Mouse (Mus musculus) stomach, embryonic 14.5 days (tissue): ENCODE data around the gene Mthfr. TPM values are rescaled to one million over a fixed set of nuclear protein-coding genes. Genes with fewer than 3 reads are reported as not detected.

Experiments used
- ATAC-seq: fragments of 200-750 bp; cut with Nextera tagmentation; 2 replicates; pipeline ENCODE4 v1.8.0; 2017; ENCODE audit warnings: low read depth, moderate TSS enrichment; ENCODE audit not compliant: insufficient number of reproducible peaks, insufficient read depth, low FRiP score
- H3K27ac ChIP-seq: fragments of 300-500 bp; sonication (generic); 2 replicates; pipeline ENCODE4 v1.5.1; 2014; ENCODE audit warnings: mild to moderate bottlenecking, low read length, moderate library complexity, mixed read lengths
- H3K27me3 ChIP-seq: fragments of 300-500 bp; sonication (generic); 2 replicates; pipeline ENCODE4 v1.6.1; 2014; ENCODE audit warnings: low read length, control low read depth, mixed read lengths; ENCODE audit not compliant: control insufficient read depth, insufficient read depth
- H3K36me3 ChIP-seq: fragments of 300-500 bp; sonication (generic); 2 replicates; pipeline ENCODE4 v1.6.1; 2014; ENCODE audit warnings: mild to moderate bottlenecking, control low read depth, low read length, moderate library complexity, mixed read lengths; ENCODE audit not compliant: control insufficient read depth, insufficient read depth
- H3K4me1 ChIP-seq: fragments of 300-500 bp; sonication (generic); 2 replicates; pipeline ENCODE4 v1.6.1; 2014; ENCODE audit warnings: low read length, control low read depth, mixed read lengths; ENCODE audit not compliant: control insufficient read depth, insufficient read depth
- H3K4me2 ChIP-seq: fragments of 300-500 bp; sonication (generic); replicated peaks from 2 replicates; pipeline ENCODE4 v1.6.1; 2014; ENCODE audit warnings: low read depth, low read length, control low read depth
- H3K4me3 ChIP-seq: fragments of 300-500 bp; sonication (generic); 2 replicates; pipeline ENCODE4 v1.5.1; 2014; ENCODE audit warnings: low read depth, low read length, control low read depth
- H3K9ac ChIP-seq: fragments of 300-500 bp; sonication (generic); replicated peaks from 2 replicates; pipeline ENCODE4 v1.6.1; 2014; ENCODE audit warnings: low read depth, mild to moderate bottlenecking, control low read depth, low read length, moderate library complexity, mixed read lengths
- H3K9me3 ChIP-seq: fragments of 300-500 bp; sonication (generic); 2 replicates; pipeline ENCODE4 v1.6.1; 2016; ENCODE audit warnings: low read depth, low read length, control low read depth; ENCODE audit not compliant: control insufficient read depth
- WGBS: fragments of 180-500 bp; shearing (Covaris S2); extraction: QIAGEN DNeasy Blood & Tissue Kit; methylation state at CpG from one replicate; pipeline ENCODE4 v1.1.7; 2014; 5-methylcytosine and 5-hydroxymethylcytosine counted together
- polyA plus RNA-seq: library from polyadenylated mRNA; unstranded; fragments of >200 nt; fragmentation: Nextera tagmentation; extraction: Ambion mirVana; gene quantifications from 2 replicates; pipeline ENCODE4 v1.2.1, GENCODE M21; 2014

The Mthfr gene
- polyA plus RNA-seq, 1 experiment from 2014 or later, result 18.0 TPM

DNA sequence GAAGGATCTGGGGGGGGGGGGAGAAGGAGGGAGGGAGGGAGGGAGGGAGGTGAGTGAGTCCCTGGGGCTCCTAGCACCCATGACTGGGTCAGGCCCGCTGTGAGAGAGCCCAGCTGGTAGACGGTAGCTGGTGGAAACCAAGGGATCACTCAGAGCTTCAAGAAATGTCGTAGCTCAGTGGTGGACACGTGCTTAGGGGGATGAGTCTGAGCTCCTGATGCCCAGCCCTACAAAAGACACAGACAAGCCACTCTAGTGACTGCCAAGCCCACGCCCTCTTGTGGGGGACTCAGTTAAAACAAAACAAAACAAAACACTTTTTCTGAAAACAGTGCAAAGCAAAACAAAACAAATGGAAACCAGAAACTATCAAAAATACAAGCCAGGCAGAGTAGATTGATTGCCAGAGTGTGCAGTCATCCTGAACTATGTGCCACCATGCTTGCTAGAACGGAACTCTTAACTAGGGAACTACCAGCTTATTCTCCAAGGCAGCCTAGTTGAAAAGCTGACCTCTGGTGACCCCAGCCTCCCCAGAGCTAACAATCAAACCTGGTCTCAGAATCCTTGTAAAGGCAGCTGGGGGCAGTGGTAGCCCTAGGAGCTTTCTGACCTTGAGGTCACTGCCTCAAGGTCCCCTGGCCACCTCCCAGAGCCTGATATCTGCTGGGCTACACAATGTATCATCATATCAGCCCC, 27.0 kb downstream of the Mthfr start:
- Histone ChIP-seq H3K4me1 (no peaks in the 10 kb centered on the region), H3K4me3 (no peak overlapping the region), H3K9ac (no peak overlapping the region), H3K9me3 (no peaks in the 10 kb centered on the region), H3K27ac (no peak overlapping the region), H3K4me2 (no peak overlapping the region), H3K27me3 (no peaks in the 10 kb centered on the region), H3K36me3 (no peaks in the 10 kb centered on the region)
- WGBS, result 53% methylated on average over 6 of the region's 6 CpGs
- no peak for ATAC-seq

DNA sequence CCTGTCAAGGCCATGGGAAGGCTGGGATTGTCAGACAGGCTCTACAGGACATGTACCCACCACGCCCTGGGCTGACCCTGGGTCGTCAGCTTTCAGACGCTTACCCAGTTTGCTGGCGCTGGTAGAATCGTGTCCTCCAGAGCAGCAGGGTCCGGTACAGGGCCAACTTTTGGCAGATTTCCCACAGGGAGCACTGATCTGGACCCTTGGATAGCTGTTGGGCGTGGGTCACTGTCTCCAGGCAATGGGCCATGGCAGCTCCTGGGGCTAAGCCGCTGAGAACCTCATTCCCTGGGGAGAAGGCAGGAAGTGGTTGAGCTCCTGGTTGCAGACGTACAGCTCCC, 27.5 kb downstream of the Mthfr start:
- Histone ChIP-seq H3K27me3 (no peaks in the 10 kb centered on the region), H3K27ac (no peak overlapping the region), H3K4me1 (no peaks in the 10 kb centered on the region), H3K4me3 (no peak overlapping the region), H3K36me3 (no peaks in the 10 kb centered on the region), H3K9ac (no peak overlapping the region), H3K9me3 (no peaks in the 10 kb centered on the region), H3K4me2 (no peak overlapping the region)
- ATAC-seq, result no peak
- 72% methylated on average over 9 of the region's 9 CpGs for WGBS

DNA sequence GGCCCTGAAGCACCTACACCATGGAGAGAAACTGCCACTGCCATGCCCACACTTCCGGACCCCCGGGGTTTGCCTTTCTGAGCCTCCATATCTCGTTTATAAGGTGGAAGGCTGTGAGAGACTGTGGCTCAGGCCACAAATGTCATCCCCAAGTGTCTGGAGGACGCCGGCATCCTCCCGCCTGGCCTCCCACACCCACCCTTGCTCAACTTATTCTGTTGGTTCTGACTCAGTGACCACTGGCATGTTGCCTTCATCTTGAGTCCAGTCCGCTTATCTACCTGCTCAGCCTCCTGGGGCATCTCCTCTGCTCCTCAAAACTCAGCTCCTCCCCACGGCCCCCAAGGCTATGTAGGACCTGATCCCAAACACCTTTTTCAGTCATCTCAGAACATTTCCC, 28.5 kb downstream of the Mthfr start:
- 82% methylated on average over 8 of the region's 8 CpGs for WGBS

DNA sequence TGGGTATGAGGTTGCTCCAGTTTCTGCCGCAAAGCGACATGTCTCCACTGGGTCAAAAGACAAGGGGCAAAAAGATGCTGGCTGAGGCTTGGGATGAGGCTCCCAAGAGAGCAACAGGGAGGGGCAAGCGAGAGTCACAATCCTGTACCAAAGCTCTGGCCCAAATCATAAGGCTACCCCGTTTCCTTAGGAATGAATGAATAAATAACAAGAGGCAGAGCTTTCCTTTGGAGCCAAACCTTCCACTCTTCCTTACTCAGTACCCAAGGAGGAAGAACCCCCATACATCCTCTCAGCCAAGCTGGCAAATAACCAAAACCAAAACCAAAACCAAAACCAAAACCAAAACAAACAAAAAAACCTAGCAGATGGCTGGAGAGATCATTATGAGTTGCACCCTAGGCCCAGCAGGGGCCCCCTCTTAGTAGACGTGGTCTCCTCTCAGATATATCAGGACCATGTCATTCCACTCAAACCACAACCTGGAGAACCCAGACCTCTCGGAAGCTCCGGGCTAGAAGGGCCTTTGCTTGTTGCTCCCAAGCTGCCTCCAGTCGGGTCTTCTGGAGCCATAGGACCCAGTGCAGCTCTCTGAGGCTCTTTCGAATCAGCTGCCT, 30.8 kb downstream of the Mthfr start:
- 80% methylated on average over 9 of the region's 9 CpGs for WGBS
- Histone ChIP-seq H3K36me3 (no peaks in the 10 kb centered on the region), H3K4me1 (no peaks in the 10 kb centered on the region), H3K9ac (no peak overlapping the region), H3K9me3 (no peaks in the 10 kb centered on the region), H3K4me2 (no peak overlapping the region), H3K27ac (no peak overlapping the region), H3K4me3 (no peak overlapping the region), H3K27me3 (no peaks in the 10 kb centered on the region)
- ATAC-seq, result no peak

More for the DNA sequence above, 28.5 kb downstream of the Mthfr start:
- Histone ChIP-seq H3K36me3 (no peaks in the 10 kb centered on the region), H3K4me2 (no peak overlapping the region), H3K9me3 (no peaks in the 10 kb centered on the region), H3K9ac (no peak overlapping the region), H3K4me1 (no peaks in the 10 kb centered on the region), H3K27me3 (no peaks in the 10 kb centered on the region), H3K4me3 (no peak overlapping the region), H3K27ac (no peak overlapping the region)
- no peak for ATAC-seq

DNA sequence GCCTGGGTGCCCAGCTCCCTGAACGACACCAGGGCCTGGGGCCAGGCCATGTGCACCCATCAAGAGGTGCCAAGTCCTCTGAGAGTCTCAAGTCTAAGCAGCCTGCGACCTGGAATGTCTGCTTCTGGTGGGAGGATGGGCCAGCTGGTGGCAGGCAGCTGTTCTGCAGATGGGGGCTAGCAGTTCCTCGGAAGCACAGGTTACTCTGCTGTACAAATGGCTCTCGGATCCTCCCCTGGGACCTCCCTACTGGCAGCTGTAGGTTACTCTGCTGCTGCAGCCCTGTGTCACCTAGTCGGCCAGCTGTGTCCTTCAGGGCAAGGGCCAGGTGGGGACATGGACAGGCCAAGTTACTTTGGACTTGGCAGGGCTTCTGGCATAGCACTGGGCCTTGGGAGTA, 32.6 kb downstream of the Mthfr start:
- no peak overlapping the region for H3K9ac ChIP-seq
- 56% methylated on average over 5 of the region's 5 CpGs for WGBS
- H3K4me2 ChIP-seq, result no peak overlapping the region
- no peak for ATAC-seq
- no peak overlapping the region for H3K27ac ChIP-seq
- no peaks in the 10 kb centered on the region for H3K36me3 ChIP-seq
- H3K4me1 ChIP-seq, result no peaks in the 10 kb centered on the region
- H3K9me3 ChIP-seq, result no peaks in the 10 kb centered on the region
- no peak overlapping the region for H3K4me3 ChIP-seq
- H3K27me3 ChIP-seq, result no peaks in the 10 kb centered on the region

DNA sequence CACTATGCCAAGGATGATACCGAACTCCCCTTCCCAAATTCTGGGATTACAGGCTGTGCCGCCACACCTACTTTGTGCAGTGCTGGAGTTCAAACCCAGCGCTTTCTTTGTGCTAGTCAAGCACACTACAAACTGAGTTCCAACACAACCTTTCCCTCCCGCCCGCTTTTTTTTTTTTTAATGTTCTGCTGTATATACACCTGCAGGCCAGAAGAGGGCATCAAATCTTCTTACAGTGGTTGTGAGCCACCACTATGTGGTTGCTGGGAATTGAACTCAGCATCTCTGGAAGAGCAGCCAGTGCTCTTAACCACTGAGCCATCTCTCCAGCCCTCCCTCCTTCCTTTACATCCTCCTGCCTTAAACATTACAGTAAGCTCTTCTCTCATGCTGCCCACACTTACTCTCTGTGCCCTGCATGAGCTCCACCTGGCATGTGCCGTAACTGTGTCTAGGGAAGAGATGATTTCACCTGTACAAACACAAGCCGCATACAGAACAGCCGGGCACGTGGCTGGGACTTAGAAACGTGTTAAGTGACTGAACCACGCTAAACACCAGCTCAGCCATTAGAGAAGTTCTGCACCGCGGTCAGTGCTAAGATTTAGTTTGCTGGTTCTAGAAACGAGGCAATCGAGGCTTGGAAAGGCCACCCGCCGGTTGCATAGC, 35.8 kb downstream of the Mthfr start:
- no peak overlapping the region for H3K9ac ChIP-seq

DNA sequence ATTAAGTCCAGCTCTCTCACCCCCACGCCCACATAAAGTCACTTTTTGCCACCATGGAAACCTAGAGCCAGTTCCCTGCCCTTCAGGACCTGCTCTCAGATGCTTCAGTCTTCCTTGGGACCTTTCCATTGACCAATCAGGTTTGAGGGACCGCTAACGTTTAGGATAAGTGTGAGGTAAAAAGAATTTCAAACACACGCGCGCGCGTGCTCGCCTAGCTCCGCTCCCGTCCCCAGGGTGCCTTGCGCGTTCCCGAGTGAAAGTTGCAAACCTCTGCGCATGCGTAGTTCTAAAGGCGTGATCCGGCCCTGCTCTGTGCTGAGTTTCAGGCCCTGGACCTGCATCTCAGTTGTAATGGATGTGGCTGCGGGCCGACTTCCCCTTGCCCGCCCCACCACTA, 36.4 kb downstream of the Mthfr start:
- H3K9me3 ChIP-seq, result no peaks in the 10 kb centered on the region
- no peak overlapping the region for H3K9ac ChIP-seq
- no peaks in the 10 kb centered on the region for H3K4me1 ChIP-seq
- 0 out of 2 replicates have a peak, but pooled peaks have one; percentile 11 for ATAC-seq
- no peak overlapping the region for H3K27ac ChIP-seq
- no peaks in the 10 kb centered on the region; the same call in 1 of the 2 replicates for H3K36me3 ChIP-seq
- H3K4me2 ChIP-seq, result peak overlapping the region; percentile 57
- peak overlapping the region; percentile 26 for H3K4me3 ChIP-seq
- WGBS, result 43% methylated on average over 21 of the region's 21 CpGs
- H3K27me3 ChIP-seq, result no peaks in the 10 kb centered on the region

More for the DNA sequence above, 35.8 kb downstream of the Mthfr start:
- 0 out of 2 replicates have a peak, but pooled peaks have one; percentile 19 for ATAC-seq
- no peak overlapping the region for H3K27ac ChIP-seq
- H3K4me2 ChIP-seq, result peak overlapping the region; percentile 57
- no peaks in the 10 kb centered on the region; the same call in 1 of the 2 replicates for H3K36me3 ChIP-seq
- peak overlapping the region; percentile 26 for H3K4me3 ChIP-seq
- 45% methylated on average over 17 of the region's 17 CpGs for WGBS
- H3K27me3 ChIP-seq, result no peaks in the 10 kb centered on the region
- no peaks in the 10 kb centered on the region for H3K4me1 ChIP-seq
- H3K9me3 ChIP-seq, result no peaks in the 10 kb centered on the region

DNA sequence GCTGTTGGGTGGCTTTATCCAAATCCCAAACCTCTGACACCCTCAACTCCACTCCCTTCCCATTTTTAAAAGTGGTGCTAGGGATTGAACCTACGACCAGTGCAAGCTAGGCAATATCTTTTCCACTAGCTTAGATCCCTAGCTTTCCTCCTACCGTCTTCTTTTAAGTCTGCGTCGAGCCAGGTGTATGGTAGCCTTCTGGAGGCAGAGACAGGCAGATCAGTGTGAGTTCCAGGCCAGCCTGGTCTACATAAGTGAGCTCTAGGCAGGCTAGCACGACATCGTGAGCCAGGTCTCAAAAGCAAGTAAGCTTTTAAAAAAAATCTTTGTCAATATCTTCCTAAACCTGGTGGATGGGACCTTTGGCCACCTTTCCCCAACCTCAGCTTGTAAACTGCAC, 37.0 kb downstream of the Mthfr start:
- Histone ChIP-seq H3K9me3 (no peaks in the 10 kb centered on the region), H3K9ac (no peak overlapping the region), H3K36me3 (no peaks in the 10 kb centered on the region; the same call in 1 of the 2 replicates), H3K4me3 (no peak overlapping the region), H3K27ac (no peak overlapping the region), H3K4me1 (no peaks in the 10 kb centered on the region), H3K27me3 (no peaks in the 10 kb centered on the region), H3K4me2 (no peak overlapping the region)
- ATAC-seq, result no peak
- 84% methylated on average over 6 of the region's 6 CpGs for WGBS
